Mouse (Mus musculus): ENCODE results near the gene Crhr2. TPM values are rescaled to one million over a fixed set of nuclear protein-coding genes. Genes with fewer than 3 reads are reported as not detected.

Gene Crhr2
- 0.35 and 0.47 TPM in 2 replicates for polyA plus RNA-seq (2015; fragmentation: Nextera tagmentation; extraction: Ambion mirVana)

DNA sequence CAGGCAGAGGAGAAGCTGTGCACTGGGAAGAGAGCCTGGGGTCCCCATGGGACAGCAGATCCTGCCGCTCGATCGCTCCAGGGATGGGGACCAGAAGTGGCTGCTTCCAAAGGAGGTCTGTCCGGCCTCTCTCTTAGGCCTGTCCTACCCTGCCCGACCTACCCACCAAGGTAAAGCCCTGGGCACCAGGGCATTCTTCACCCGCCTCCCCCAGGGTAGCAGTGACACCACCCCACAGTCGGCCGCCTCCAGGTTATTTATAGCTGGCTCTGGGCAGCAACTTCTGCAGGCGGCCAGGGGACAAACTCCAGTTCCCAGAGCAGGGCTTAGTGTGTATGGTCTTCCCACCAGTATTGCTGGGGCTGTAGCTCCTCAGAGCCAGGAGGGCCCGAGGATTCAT is at the start of gene Crhr2:
Crhr2 (minus strand) TSS at position 223 of the 400 bp plus-strand sequence.
- ATAC-seq (ENCODE audit: low read depth): peak; percentile 32; the same call in 1 of the 2 replicates
- H3K4me3 ChIP-seq (ENCODE audit: low read length): no peak within 1 kb of the TSS
- 58% methylated on average over 10 of the region's 10 CpGs for WGBS
- H3K4me1 ChIP-seq (replicated peaks; ENCODE audit: control insufficient read depth, insufficient read depth, low read length): no peaks in the 10 kb centered on the region; the same call in 1 of the 2 replicates
- no peaks in the 10 kb centered on the region for H3K9me3 ChIP-seq (ENCODE audit: control insufficient read depth, low read length)
- no peak within 1 kb of the TSS for H3K4me2 ChIP-seq (ENCODE audit: low read depth, low read length)
- H3K36me3 ChIP-seq (ENCODE audit: control insufficient read depth, insufficient read depth, low read length): no peaks in the 10 kb centered on the region
- H3K27me3 ChIP-seq (ENCODE audit: control insufficient read depth, insufficient read depth, low read depth, low read length): no peaks in the 10 kb centered on the region
- peak within 1 kb of the TSS; percentile 29; the same call in 1 of the 2 replicates for H3K27ac ChIP-seq (ENCODE audit: low read length)
- no peak within 1 kb of the TSS for H3K9ac ChIP-seq (ENCODE audit: low read length)

DNA sequence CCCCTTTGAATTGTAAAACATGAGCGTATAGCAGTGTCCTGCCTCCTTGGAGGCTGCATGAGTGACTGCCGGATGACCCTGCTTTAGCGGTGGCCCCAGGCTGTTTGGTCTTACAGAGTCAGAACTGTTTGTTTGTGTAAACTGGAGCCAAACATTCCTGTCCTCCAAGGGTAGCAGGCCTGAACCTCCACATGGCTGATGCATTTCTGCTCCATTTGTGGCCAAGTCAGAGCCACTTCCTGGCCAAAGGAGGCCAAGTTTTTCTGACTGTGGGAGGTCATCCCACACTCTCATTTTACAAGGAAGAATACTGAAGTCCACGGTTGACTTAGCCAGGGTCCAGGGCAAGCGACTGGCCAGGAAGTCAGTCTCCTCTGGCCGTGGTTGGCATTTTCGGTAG is 46.7 kb upstream of the Crhr2 start:
- WGBS: 55% methylated on average over 7 of the region's 7 CpGs
- no peak overlapping the region for H3K9ac ChIP-seq (ENCODE audit: low read length)
- peak; percentile 85 for ATAC-seq (ENCODE audit: low read depth)
- H3K4me2 ChIP-seq (ENCODE audit: low read depth, low read length): no peak overlapping the region
- no peaks in the 10 kb centered on the region for H3K36me3 ChIP-seq (ENCODE audit: control insufficient read depth, insufficient read depth, low read length)
- no peak overlapping the region for H3K4me3 ChIP-seq (ENCODE audit: low read length)
- no peaks in the 10 kb centered on the region for H3K9me3 ChIP-seq (ENCODE audit: control insufficient read depth, low read length)
- H3K4me1 ChIP-seq (replicated peaks; ENCODE audit: control insufficient read depth, insufficient read depth, low read length): peaks cover 8% of the 10 kb centered on the region
- no peaks in the 10 kb centered on the region for H3K27me3 ChIP-seq (ENCODE audit: control insufficient read depth, insufficient read depth, low read depth, low read length)
- peak overlapping the region; percentile 23; the same call in 1 of the 2 replicates for H3K27ac ChIP-seq (ENCODE audit: low read length)

DNA sequence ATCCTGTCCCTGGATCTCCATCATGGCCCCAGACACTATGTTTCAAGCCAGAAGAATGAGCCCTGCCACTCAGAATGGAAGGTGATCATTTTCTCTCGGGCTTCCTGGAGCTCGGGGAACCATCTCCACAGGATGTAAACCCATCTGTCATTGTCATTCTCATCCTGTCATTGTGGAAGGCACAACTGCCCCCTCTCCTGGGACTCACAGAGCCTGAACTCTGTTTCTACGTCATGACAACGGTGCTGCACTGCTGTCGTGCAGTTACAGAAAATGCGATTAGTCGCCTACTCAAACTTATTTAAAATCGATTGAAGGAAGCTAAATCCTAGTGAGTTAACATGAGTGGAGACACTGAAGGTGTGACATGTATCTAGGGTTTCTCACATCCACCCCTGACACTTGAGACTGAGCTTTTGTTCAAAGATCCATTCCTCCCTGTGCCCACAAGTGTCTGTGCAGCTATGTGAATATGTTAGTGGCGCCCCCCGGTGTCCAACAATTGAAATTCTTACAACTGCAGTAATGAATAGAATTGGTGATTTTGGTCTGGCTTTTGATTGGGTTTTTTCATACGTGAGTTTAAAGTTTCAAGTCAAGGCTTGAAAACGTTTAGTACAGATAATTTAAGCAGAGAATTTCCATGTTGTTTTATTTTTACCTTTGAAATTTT is 44.4 kb upstream of the Crhr2 start:
- Histone ChIP-seq H3K9ac (ENCODE audit: low read length) (no peak overlapping the region), H3K27me3 (ENCODE audit: control insufficient read depth, insufficient read depth, low read depth, low read length) (no peaks in the 10 kb centered on the region), H3K27ac (ENCODE audit: low read length) (no peak overlapping the region), H3K4me3 (ENCODE audit: low read length) (no peak overlapping the region), H3K4me2 (ENCODE audit: low read depth, low read length) (no peak overlapping the region), H3K36me3 (ENCODE audit: control insufficient read depth, insufficient read depth, low read length) (no peaks in the 10 kb centered on the region), H3K4me1 (replicated peaks; ENCODE audit: control insufficient read depth, insufficient read depth, low read length) (peaks cover 8% of the 10 kb centered on the region), H3K9me3 (ENCODE audit: control insufficient read depth, low read length) (no peaks in the 10 kb centered on the region)
- ATAC-seq (ENCODE audit: low read depth): peak; percentile 37; the same call in 1 of the 2 replicates
- WGBS: 37% methylated on average over 12 of the region's 12 CpGs

GRCm38 (mm10) chr6:55175892-55176291 is 43.1 kb upstream of the Crhr2 start:
- H3K4me1 ChIP-seq (replicated peaks; ENCODE audit: control insufficient read depth, insufficient read depth, low read length): peaks cover 8% of the 10 kb centered on the region
- no peaks in the 10 kb centered on the region for H3K36me3 ChIP-seq (ENCODE audit: control insufficient read depth, insufficient read depth, low read length)
- no peak overlapping the region for H3K4me3 ChIP-seq (ENCODE audit: low read length)
- no peaks in the 10 kb centered on the region for H3K27me3 ChIP-seq (ENCODE audit: control insufficient read depth, insufficient read depth, low read depth, low read length)
- no peak for ATAC-seq (ENCODE audit: low read depth)
- no peak overlapping the region for H3K9ac ChIP-seq (ENCODE audit: low read length)
- H3K9me3 ChIP-seq (ENCODE audit: control insufficient read depth, low read length): no peaks in the 10 kb centered on the region
- H3K27ac ChIP-seq (ENCODE audit: low read length): no peak overlapping the region
- no peak overlapping the region for H3K4me2 ChIP-seq (ENCODE audit: low read depth, low read length)
- 20% methylated on average over 5 of the region's 5 CpGs for WGBS

- H3K9me3 ChIP-seq (ENCODE audit: control insufficient read depth, low read length): no peaks in the 10 kb centered on the region
- H3K27me3 ChIP-seq (ENCODE audit: control insufficient read depth, insufficient read depth, low read depth, low read length): no peaks in the 10 kb centered on the region
- no peak overlapping the region for H3K4me2 ChIP-seq (ENCODE audit: low read depth, low read length)
- WGBS: 18% methylated on average over 2 of the region's 2 CpGs
- H3K9ac ChIP-seq (ENCODE audit: low read length): no peak overlapping the region
- H3K4me3 ChIP-seq (ENCODE audit: low read length): no peak overlapping the region
- no peak overlapping the region for H3K27ac ChIP-seq (ENCODE audit: low read length)
- no peaks in the 10 kb centered on the region for H3K36me3 ChIP-seq (ENCODE audit: control insufficient read depth, insufficient read depth, low read length)
- no peak for ATAC-seq (ENCODE audit: low read depth)
- peaks cover 8% of the 10 kb centered on the region for H3K4me1 ChIP-seq (replicated peaks; ENCODE audit: control insufficient read depth, insufficient read depth, low read length)
Measured at GRCm38 (mm10) chr6:55175456-55175855, 42.6 kb upstream of the Crhr2 start.

DNA sequence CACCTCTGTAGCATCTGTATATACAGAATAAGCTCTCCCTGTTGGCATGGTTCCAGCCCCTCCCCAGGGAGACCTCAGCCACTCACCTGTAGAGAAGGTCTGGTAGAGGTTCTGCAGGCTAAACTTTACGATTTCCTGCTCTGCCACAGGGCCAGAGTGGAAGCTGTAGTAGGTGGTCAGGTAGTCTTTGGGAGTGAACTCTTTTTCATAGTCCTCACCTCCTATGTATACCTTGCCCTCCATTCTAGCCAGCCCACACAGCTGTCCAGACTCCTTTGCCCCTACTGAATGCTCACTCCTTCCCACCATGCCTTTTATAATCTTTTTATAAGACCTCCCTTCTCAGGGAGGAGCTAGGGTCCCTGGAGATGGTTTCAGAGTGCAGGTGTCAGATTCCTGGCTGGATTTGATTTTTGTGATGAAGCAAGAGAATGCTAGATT is 41.9 kb upstream of the Crhr2 start, which contains the start of gene Inmt:
Inmt (minus strand) TSS at position 303 of the 441 bp plus-strand sequence.
- Histone ChIP-seq H3K9ac (ENCODE audit: low read length) (no peak within 1 kb of the TSS), H3K27me3 (ENCODE audit: control insufficient read depth, insufficient read depth, low read depth, low read length) (no peaks in the 10 kb centered on the region), H3K4me3 (ENCODE audit: low read length) (no peak within 1 kb of the TSS), H3K36me3 (ENCODE audit: control insufficient read depth, insufficient read depth, low read length) (no peaks in the 10 kb centered on the region), H3K4me2 (ENCODE audit: low read depth, low read length) (no peak within 1 kb of the TSS), H3K4me1 (replicated peaks; ENCODE audit: control insufficient read depth, insufficient read depth, low read length) (peaks cover 8% of the 10 kb centered on the region), H3K27ac (ENCODE audit: low read length) (no peak within 1 kb of the TSS), H3K9me3 (ENCODE audit: control insufficient read depth, low read length) (no peaks in the 10 kb centered on the region)
- ATAC-seq (ENCODE audit: low read depth): no peak
- WGBS: 54% methylated on average over 1 of the region's 1 CpGs

GRCm38 (mm10) chr6:55173941-55174349 is 41.1 kb upstream of the Crhr2 start:
- no peak overlapping the region for H3K27ac ChIP-seq (ENCODE audit: low read length)
- WGBS: 57% methylated on average over 3 of the region's 3 CpGs

GRCm38 (mm10) chr6:55173171-55173570 is 40.4 kb upstream of the Crhr2 start:
- WGBS: 67% methylated on average over 10 of the region's 10 CpGs
- H3K36me3 ChIP-seq (ENCODE audit: control insufficient read depth, insufficient read depth, low read length): no peaks in the 10 kb centered on the region
- ATAC-seq (ENCODE audit: low read depth): no peak
- no peak overlapping the region for H3K4me3 ChIP-seq (ENCODE audit: low read length)
- no peaks in the 10 kb centered on the region for H3K9me3 ChIP-seq (ENCODE audit: control insufficient read depth, low read length)
- no peak overlapping the region for H3K4me2 ChIP-seq (ENCODE audit: low read depth, low read length)
- no peaks in the 10 kb centered on the region for H3K27me3 ChIP-seq (ENCODE audit: control insufficient read depth, insufficient read depth, low read depth, low read length)
- peaks cover 8% of the 10 kb centered on the region for H3K4me1 ChIP-seq (replicated peaks; ENCODE audit: control insufficient read depth, insufficient read depth, low read length)
- H3K9ac ChIP-seq (ENCODE audit: low read length): no peak overlapping the region
- no peak overlapping the region for H3K27ac ChIP-seq (ENCODE audit: low read length)

More at GRCm38 (mm10) chr6:55173941-55174349, 41.1 kb upstream of the Crhr2 start:
- Histone ChIP-seq H3K36me3 (ENCODE audit: control insufficient read depth, insufficient read depth, low read length) (no peaks in the 10 kb centered on the region), H3K4me2 (ENCODE audit: low read depth, low read length) (no peak overlapping the region), H3K27me3 (ENCODE audit: control insufficient read depth, insufficient read depth, low read depth, low read length) (no peaks in the 10 kb centered on the region), H3K4me3 (ENCODE audit: low read length) (no peak overlapping the region), H3K9me3 (ENCODE audit: control insufficient read depth, low read length) (no peaks in the 10 kb centered on the region), H3K4me1 (replicated peaks; ENCODE audit: control insufficient read depth, insufficient read depth, low read length) (peaks cover 8% of the 10 kb centered on the region), H3K9ac (ENCODE audit: low read length) (no peak overlapping the region)
- no peak for ATAC-seq (ENCODE audit: low read depth)

DNA sequence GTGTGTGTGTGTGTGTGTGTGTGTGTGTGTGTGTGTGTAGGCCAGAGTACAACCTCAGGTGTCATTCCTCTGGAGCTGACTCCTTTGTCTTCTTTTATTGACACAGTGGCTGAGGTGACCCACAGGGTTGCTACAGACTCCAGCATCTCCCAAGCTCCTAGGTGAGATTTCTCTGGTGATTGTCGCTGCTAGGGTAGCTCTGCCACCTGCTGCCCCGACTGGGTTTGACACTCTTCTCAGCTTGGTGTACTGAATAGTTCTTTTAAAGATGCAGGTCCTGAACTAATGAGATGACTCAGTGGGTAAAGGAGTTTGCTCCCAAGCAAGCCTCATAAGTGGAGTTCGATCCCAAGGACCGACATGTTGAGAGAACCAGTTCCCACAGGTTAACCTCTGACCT is 38.8 kb upstream of the Crhr2 start:
- ATAC-seq (ENCODE audit: low read depth): no peak

More for the DNA sequence above, 38.8 kb upstream of the Crhr2 start:
- Histone ChIP-seq H3K9me3 (ENCODE audit: control insufficient read depth, low read length) (no peaks in the 10 kb centered on the region), H3K36me3 (ENCODE audit: control insufficient read depth, insufficient read depth, low read length) (no peaks in the 10 kb centered on the region), H3K4me2 (ENCODE audit: low read depth, low read length) (no peak overlapping the region), H3K4me1 (replicated peaks; ENCODE audit: control insufficient read depth, insufficient read depth, low read length) (peaks cover 8% of the 10 kb centered on the region), H3K27me3 (ENCODE audit: control insufficient read depth, insufficient read depth, low read depth, low read length) (no peaks in the 10 kb centered on the region), H3K9ac (ENCODE audit: low read length) (no peak overlapping the region), H3K27ac (ENCODE audit: low read length) (no peak overlapping the region), H3K4me3 (ENCODE audit: low read length) (no peak overlapping the region)
- WGBS: 43% methylated on average over 4 of the region's 4 CpGs

Measured in lung, embryonic 16.5 days (tissue).